Mouse (Mus musculus) lung, embryonic 15.5 days (tissue): Measurements from ENCODE around the gene Fam243. TPM values are rescaled to one million over a fixed set of nuclear protein-coding genes. Genes with fewer than 3 reads are reported as not detected.

ENCODE experiments used
- ATAC-seq: fragments of 200-750 bp; cut with Nextera tagmentation; 2 replicates; pipeline ENCODE4 v1.8.0; 2017; ENCODE audit warnings: moderate number of reproducible peaks, borderline replicate concordance; ENCODE audit not compliant: low FRiP score, low TSS enrichment; ENCODE audit errors: extremely low read depth
- H3K27ac ChIP-seq: fragments of 300-500 bp; sonication (generic); 2 replicates; pipeline ENCODE4 v1.5.1; 2015; ENCODE audit warnings: moderate library complexity, mild to moderate bottlenecking, inconsistent platforms
- H3K27me3 ChIP-seq: fragments of 300-500 bp; sonication (generic); 2 replicates; pipeline ENCODE4 v1.6.1; 2015; ENCODE audit warnings: inconsistent platforms
- H3K36me3 ChIP-seq: fragments of 300-500 bp; sonication (generic); 2 replicates; pipeline ENCODE4 v1.6.1; 2015; ENCODE audit warnings: inconsistent platforms
- H3K4me1 ChIP-seq: fragments of 300-500 bp; sonication (generic); 2 replicates; pipeline ENCODE4 v1.6.1; 2015; ENCODE audit warnings: inconsistent platforms
- H3K4me2 ChIP-seq: fragments of 300-500 bp; sonication (generic); 2 replicates; pipeline ENCODE4 v1.6.1; 2015; ENCODE audit warnings: inconsistent platforms, mild to moderate bottlenecking, moderate library complexity
- H3K4me3 ChIP-seq: fragments of 300-500 bp; sonication (generic); 2 replicates; pipeline ENCODE4 v1.5.1; 2015; ENCODE audit warnings: mild to moderate bottlenecking, inconsistent platforms
- H3K9ac ChIP-seq: fragments of 300-500 bp; sonication (generic); 2 replicates; pipeline ENCODE4 v1.6.1; 2015; ENCODE audit warnings: inconsistent platforms
- H3K9me3 ChIP-seq: fragments of 300-500 bp; sonication (generic); 2 replicates; pipeline ENCODE4 v1.6.1; 2016; ENCODE audit warnings: inconsistent platforms
- WGBS: fragments of 180-500 bp; shearing (Covaris S2); methylation state at CpG from one replicate; pipeline ENCODE4 v1.1.7; 2015; 5-methylcytosine and 5-hydroxymethylcytosine counted together
- polyA plus RNA-seq: library from polyadenylated mRNA; unstranded; fragments of >200 nt; fragmentation: Nextera tagmentation; extraction: Ambion mirVana; gene quantifications from 2 replicates; pipeline ENCODE4 v1.2.1, GENCODE M21; 2015

Fam243 gene
- polyA plus RNA-seq, 1 experiment from 2014 or later = not detected

DNA sequence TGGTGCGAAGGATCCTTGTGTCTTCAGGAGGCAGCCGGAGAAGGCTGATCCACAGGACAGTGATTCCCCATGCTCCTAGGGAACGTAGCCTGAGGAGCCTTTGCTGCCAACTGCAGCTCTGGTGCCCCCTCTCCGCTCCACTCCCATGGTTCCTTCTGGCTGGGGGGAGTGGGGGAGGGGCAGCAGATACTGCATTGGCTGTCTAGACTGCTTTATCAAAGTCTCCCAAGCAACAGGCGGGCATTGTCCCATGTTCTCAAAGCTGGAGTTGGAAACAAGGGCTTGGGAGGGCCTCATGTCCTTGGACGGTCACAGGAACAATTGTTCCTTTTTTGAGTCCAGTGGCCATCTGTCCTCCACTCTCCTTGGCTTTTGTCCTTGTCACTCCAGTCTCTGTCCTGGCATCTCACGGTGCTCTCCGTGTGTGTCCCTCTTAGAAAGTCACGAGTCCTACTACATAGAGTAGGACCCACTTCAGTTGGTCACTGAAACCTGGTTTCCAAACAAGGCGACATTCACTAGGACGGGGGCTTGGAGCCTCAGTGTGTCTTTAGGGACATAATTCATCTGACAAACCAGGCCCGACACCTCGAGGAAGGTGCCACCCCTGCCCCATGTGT lies 25.2 kb upstream of the Fam243 start:
- Histone ChIP-seq H3K9me3 (no peaks in the 10 kb centered on the region), H3K4me1 (peaks cover 11% of the 10 kb centered on the region), H3K27me3 (no peaks in the 10 kb centered on the region), H3K27ac (no peak overlapping the region), H3K9ac (no peak overlapping the region), H3K4me3 (no peak overlapping the region), H3K36me3 (no peaks in the 10 kb centered on the region), H3K4me2 (no peak overlapping the region)
- WGBS = 67% methylated on average over 13 of the region's 13 CpGs
- ATAC-seq = no peak

DNA sequence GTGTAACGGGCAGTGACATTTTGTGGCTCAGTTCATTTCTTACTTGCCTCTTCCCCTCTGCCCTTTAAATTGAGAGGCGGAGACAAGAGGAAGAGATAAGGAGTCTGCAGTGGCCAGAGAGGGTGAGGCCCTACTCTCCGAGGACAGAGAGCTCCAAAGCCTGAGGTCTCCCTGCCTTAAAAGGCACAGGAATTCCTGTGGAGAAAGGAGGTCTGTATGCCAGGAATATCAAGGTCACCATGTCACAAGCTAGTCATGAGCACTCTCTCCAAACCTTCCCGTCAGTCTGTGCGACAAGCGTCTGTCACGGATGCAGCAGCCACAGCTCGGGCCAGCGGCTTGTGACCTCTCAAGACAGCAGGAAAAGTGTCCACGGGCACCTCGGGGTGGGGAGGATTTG lies 23.9 kb upstream of the Fam243 start:
- no peaks in the 10 kb centered on the region for H3K36me3 ChIP-seq
- H3K27ac ChIP-seq = no peak overlapping the region
- H3K4me2 ChIP-seq = no peak overlapping the region
- peaks cover 21% of the 10 kb centered on the region for H3K4me1 ChIP-seq
- H3K4me3 ChIP-seq = no peak overlapping the region
- no peaks in the 10 kb centered on the region for H3K9me3 ChIP-seq
- no peak overlapping the region for H3K9ac ChIP-seq
- no peaks in the 10 kb centered on the region for H3K27me3 ChIP-seq
- WGBS = 22% methylated on average over 11 of the region's 11 CpGs
- ATAC-seq = no peak

GRCm38 (mm10) chr16:92340612-92341511 lies 19.6 kb upstream of the Fam243 start:
- ATAC-seq = peak; percentile 41
- peak overlapping the region; percentile 22 for H3K4me3 ChIP-seq
- WGBS = 18% methylated on average over 27 of the region's 27 CpGs
- no peaks in the 10 kb centered on the region for H3K36me3 ChIP-seq
- no peak overlapping the region for H3K9ac ChIP-seq
- peak overlapping the region; percentile 53 for H3K4me2 ChIP-seq
- H3K27me3 ChIP-seq = no peaks in the 10 kb centered on the region
- H3K4me1 ChIP-seq = peaks cover 22% of the 10 kb centered on the region
- no peak overlapping the region for H3K27ac ChIP-seq
- no peaks in the 10 kb centered on the region for H3K9me3 ChIP-seq

- Histone ChIP-seq H3K4me3 (no peak overlapping the region), H3K4me2 (peak overlapping the region; percentile 16; the same call in 1 of the 2 replicates), H3K9me3 (no peaks in the 10 kb centered on the region), H3K9ac (no peak overlapping the region), H3K27me3 (0 out of 2 replicates have a peak, but pooled peaks cover 3% of the 10 kb centered on the region), H3K27ac (no peak overlapping the region), H3K4me1 (peaks cover 14% of the 10 kb centered on the region), H3K36me3 (no peaks in the 10 kb centered on the region)
- ATAC-seq = peak; percentile 63; the same call in 1 of the 2 replicates
- WGBS = 3% methylated on average over 9 of the region's 9 CpGs
Observed at GRCm38 (mm10) chr16:92336280-92336679, 15.0 kb upstream of the Fam243 start.

DNA sequence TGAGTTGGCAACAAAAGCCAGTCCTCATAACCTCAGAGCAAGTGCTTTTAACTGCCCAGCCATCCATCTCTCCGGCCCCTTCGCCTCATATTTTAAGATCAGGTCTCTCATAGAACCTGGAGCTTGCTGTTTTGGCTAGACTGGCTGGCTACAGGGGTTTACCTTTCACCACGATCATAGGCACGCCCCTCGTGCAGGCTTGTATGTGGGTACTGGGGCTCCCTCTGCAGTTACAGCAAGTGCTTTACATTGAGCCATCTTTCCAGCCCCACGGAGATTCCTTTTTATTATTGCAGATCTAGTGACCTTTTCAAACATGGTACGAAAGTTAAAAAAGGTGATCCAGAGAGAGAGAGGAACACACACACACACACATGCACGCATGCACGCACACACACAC lies 13.4 kb upstream of the Fam243 start:
- WGBS = 50% methylated on average over 9 of the region's 9 CpGs
- 0 out of 2 replicates have a peak, but pooled peaks cover 3% of the 10 kb centered on the region for H3K27me3 ChIP-seq
- no peak overlapping the region for H3K4me3 ChIP-seq
- H3K4me1 ChIP-seq = 0 out of 2 replicates have a peak, but pooled peaks cover 7% of the 10 kb centered on the region
- H3K27ac ChIP-seq = no peak overlapping the region
- no peak for ATAC-seq
- no peak overlapping the region for H3K4me2 ChIP-seq
- H3K9ac ChIP-seq = no peak overlapping the region
- H3K9me3 ChIP-seq = no peaks in the 10 kb centered on the region
- no peaks in the 10 kb centered on the region for H3K36me3 ChIP-seq

DNA sequence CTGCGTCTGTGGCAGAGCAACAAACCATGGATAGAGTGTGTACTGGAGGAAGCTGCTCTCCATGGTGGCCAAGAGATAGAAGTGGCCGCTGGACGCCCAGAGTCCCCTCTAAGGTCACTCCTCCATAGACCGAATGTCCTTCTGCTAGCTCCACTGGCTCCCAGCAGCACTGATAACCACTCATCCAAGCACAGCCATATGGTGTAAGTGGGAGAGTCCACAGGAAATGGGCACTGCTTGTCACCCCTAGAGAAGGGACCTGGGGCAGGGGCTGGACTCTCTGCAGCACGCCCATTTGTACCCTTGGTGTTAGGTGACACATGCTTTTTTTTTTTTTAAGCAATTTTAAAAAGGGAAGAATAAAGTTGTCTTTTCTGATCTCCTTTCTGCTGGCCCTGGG lies 9.7 kb upstream of the Fam243 start:
- Histone ChIP-seq H3K36me3 (no peaks in the 10 kb centered on the region), H3K4me2 (no peak overlapping the region), H3K4me3 (no peak overlapping the region), H3K9ac (no peak overlapping the region), H3K4me1 (0 out of 2 replicates have a peak, but pooled peaks cover 2% of the 10 kb centered on the region), H3K9me3 (no peaks in the 10 kb centered on the region), H3K27me3 (0 out of 2 replicates have a peak, but pooled peaks cover 3% of the 10 kb centered on the region), H3K27ac (no peak overlapping the region)
- 71% methylated on average over 5 of the region's 5 CpGs for WGBS
- no peak for ATAC-seq

DNA sequence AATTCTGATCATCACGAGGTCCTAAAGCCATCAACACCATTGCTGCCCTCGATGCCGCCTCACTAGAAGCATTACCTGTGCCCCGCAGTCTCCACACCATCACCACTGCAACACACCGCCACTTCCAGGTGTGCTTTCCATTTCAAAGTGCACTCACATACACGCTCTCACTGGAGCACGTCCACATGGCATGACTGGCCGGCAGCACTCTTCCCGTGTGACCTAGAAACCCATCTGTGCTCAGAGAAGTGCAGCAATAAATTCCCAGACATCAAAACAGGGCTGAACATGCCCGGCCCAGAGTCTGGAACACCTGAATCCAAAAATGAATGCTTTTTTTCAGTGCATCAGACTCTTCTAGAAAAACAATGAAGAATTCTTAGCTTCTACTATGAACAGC lies 6.7 kb upstream of the Fam243 start:
- 88% methylated on average over 10 of the region's 10 CpGs for WGBS

DNA sequence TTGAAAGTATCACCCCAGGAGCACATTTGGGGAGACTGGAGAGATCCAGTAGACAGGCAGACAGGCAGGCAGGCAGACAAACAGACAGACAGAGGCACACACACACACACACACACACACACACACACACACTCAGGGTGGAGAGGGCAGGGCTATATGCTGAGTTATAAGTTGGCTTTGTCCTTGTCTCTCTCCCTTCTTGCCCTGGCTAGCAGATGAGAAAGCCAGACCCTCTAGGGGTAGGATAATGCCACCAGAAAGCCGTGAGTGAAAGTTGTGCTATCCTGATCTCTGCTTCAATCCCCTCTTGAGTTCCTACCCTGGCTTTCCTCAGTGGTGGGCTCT lies 3.8 kb upstream of the Fam243 start:
- Histone ChIP-seq H3K4me2 (no peak overlapping the region), H3K36me3 (no peaks in the 10 kb centered on the region), H3K9ac (no peak overlapping the region), H3K27ac (no peak overlapping the region), H3K27me3 (no peaks in the 10 kb centered on the region), H3K9me3 (no peaks in the 10 kb centered on the region), H3K4me1 (no peaks in the 10 kb centered on the region), H3K4me3 (no peak overlapping the region)
- ATAC-seq = no peak
- WGBS = 67% methylated on average over 1 of the region's 1 CpGs

More for the DNA sequence above, 6.7 kb upstream of the Fam243 start:
- Histone ChIP-seq H3K36me3 (no peaks in the 10 kb centered on the region), H3K4me2 (no peak overlapping the region), H3K27me3 (no peaks in the 10 kb centered on the region), H3K4me3 (no peak overlapping the region), H3K9me3 (no peaks in the 10 kb centered on the region), H3K27ac (no peak overlapping the region), H3K4me1 (0 out of 2 replicates have a peak, but pooled peaks cover 2% of the 10 kb centered on the region), H3K9ac (no peak overlapping the region)
- no peak for ATAC-seq

- WGBS = 27% methylated on average over 7 of the region's 7 CpGs
- Histone ChIP-seq H3K27me3 (no peaks in the 10 kb centered on the region), H3K27ac (no peak overlapping the region), H3K4me1 (no peaks in the 10 kb centered on the region), H3K4me2 (no peak overlapping the region), H3K9me3 (no peaks in the 10 kb centered on the region), H3K36me3 (no peaks in the 10 kb centered on the region), H3K9ac (no peak overlapping the region), H3K4me3 (no peak overlapping the region)
- ATAC-seq = no peak
Observed at GRCm38 (mm10) chr16:92324309-92325061, 3.2 kb upstream of the Fam243 start.

DNA sequence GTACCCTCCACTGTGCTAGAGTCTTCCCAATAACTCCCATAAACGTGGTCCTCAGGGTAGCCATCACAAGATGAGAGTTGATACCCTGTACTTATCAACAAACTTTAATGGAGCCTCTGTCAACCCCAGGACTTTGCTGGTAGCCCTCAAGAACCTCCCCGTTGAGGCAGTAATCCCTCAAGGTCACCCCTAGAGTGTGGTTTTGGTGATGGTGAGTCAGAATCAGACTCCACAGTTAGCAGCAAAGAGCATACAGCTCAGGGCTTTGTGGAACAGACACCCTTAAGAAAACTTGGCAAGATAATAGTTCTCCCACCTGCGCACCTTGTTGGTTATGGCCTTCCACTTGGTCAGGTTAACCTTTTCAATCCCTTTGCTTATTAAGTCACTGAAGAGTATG lies 880 bp downstream of the Fam243 start:
- Histone ChIP-seq H3K27ac (no peak overlapping the region), H3K36me3 (no peaks in the 10 kb centered on the region), H3K4me3 (no peak overlapping the region), H3K4me2 (no peak overlapping the region), H3K9me3 (no peaks in the 10 kb centered on the region), H3K4me1 (no peaks in the 10 kb centered on the region), H3K9ac (no peak overlapping the region), H3K27me3 (no peaks in the 10 kb centered on the region)
- WGBS = 83% methylated on average over 3 of the region's 3 CpGs
- ATAC-seq = no peak

DNA sequence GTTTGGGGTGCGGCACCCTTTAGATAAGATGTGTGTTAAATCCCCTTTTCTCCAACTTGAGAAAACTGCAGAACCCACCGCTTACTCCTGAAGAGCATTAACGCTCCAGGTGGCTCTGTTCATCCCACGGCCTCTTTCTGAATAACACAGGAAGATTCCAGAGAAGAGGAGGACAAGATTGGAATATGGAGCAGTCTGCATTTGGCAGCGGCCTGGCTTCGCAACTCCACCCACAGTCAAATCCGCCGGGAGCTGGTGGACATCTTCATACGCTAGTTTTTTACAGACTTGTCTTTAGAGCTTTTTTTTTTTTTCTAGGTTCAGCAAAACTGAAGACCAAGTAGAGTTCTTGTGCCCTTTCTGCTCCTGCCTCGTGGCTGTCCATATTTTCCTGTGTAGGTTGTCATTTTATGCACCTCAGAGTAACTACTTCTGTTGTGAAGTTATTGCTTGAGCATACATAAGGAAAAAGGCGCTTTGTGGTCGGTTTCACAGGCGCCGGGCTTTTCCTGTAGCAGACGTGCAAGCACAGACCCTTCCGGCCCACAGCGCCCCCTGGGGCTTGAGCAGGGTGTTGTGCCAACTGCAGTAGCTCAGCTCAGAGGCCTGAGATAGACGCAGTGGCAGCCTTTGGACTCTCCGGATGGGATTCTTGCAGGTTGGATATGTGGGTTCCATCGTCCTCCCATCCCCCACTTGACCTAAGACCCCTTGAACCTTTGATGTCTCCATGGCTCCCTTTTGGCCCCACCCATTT lies 1.7 kb downstream of the Fam243 start:
- Histone ChIP-seq H3K36me3 (no peaks in the 10 kb centered on the region), H3K27me3 (no peaks in the 10 kb centered on the region), H3K4me3 (no peak overlapping the region), H3K4me2 (no peak overlapping the region), H3K9ac (no peak overlapping the region), H3K27ac (no peak overlapping the region), H3K9me3 (no peaks in the 10 kb centered on the region), H3K4me1 (no peaks in the 10 kb centered on the region)
- ATAC-seq = no peak
- 60% methylated on average over 20 of the region's 20 CpGs for WGBS
